Mouse (Mus musculus): ENCODE results near the gene Mov10l1. TPM values are rescaled to one million over a fixed set of nuclear protein-coding genes. Genes with fewer than 3 reads are reported as not detected.

Mov10l1 gene
- not detected for polyA plus RNA-seq (2014; fragmentation: Illumina TruSeq; extraction: RNeasy Lipid Tissue Mini Kit (QIAGEN cat#74804); ENCODE audit: low read depth, low replicate concordance)

DNA sequence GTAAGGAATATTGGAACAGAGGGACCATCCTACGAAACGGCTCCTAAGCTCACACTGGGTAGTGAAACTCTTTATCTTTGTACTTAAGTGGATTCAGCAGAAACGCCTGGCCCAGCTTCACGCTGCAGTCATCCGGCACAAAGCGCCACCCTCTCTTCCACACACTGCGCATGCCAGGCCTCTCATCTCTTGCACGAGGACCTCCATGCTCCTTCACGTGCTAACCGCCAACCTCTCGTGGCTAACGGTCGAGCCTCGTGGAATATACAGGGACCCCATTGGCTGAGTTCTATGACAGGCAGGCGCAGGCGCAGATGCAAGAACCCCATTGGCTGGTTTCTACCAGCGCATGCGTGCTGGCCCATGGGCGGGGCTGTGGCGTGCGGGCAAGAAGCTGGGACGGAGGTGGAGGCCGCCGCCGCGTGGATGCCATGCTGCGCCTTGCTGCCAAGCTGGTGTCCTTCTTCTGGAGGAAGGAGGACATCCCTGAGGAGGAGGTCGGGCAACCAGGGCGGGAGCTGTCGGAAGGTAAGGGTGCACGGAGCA lies at the start of gene Mov10l1:
Gene Mov10l1, plus strand, starts transcription at position 376 of the 546 bp plus-strand sequence.

GRCm38 (mm10) chr15:88954368-88955072 lies 28.2 kb upstream of the Mov10l1 start, which contains the start of gene Ttll8:
Gene Ttll8 (minus strand): TSS chr15:88954418.

GRCm38 (mm10) chr15:88978281-88979137 lies 4.2 kb upstream of the Mov10l1 start, which contains the start of gene Mlc1:
Gene Mlc1 (minus strand): TSS chr15:88979007.

DNA sequence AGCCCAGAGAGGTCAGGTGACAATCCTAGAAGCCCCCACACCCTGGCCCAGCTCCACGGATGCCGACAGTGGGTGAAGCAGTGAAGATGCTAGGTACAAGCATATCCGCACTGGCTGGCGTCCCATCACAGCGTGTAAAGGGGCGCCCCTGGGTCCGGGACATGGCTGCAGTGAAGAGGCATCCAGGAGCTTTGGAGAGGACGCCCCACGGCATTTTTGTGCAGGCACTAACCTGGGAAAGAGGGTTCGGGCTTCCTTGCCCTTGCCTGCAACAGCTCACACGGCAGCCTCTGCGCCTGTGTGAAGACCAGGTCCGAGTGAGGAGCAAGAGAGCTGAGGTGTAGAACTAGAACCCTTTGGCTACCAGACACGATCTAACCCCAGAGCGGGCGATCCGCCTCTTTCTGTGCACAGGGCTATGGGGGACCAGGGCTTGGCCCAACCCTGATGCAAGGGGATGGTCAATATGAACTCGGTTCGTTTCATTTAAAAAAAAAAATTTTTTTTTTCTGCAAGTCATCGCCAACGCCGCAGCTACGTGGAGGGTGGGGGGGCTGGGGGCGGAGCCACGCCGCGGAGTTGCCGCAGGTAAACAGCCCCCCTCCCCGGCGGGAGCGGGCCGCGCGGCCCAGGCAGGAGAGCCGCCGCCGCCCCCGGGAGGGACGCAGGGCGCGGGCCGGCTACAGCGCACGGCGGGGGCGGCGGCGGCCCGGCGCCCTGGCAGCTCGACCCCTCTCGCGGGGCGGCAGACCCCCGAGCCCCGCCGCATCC lies 76.6 kb downstream of the Mov10l1 start, which contains the start of gene Panx2:
Gene Panx2, plus strand, starts transcription at position 574 of the 771 bp plus-strand sequence.

DNA sequence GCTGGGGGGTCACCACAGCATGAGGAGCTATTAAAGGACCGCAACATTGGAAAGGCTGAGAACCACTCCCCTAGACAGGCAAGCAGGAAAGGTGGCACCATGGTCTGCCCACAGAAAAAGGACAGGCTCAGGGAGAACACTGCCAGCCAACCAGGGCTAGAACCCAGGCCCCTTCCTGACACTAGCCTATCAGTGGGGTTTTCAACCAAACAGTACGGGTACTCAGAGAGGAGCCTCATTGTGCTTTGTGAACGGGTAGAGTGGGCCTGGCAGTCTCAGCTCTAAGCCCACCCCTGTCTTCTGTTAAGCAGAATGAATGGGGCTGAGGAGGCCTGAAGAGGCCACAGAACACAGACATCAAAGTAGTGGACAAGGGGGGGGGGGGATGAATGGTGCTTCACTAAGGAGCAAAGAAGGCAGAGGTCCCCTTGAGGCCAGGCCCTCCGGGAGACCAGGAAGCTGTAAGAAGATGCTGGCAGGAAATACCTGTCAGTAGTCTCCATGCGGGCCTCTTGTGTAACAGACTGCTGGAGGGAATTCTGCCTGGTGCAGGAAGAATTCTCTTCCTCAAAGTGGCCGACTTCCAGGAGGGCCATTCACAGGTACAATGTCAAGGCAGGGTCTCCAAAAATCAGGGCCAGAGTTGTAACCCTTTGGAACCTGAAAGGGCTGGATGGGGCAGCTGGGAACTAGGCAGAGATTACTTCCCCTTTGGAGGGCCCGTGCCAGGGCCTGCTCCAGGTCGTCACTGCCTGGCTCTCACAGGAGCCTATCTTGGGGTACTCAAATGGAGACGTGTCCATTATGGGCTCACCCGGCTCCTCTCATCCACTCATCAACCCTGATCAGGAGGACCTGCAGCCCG lies 92.1 kb downstream of the Mov10l1 start, which contains the start of gene Trabd:
Gene Trabd, plus strand, starts transcription at position 512 of the 865 bp plus-strand sequence.

GRCm38 (mm10) chr15:89088607-89089247 lies 106.0 kb downstream of the Mov10l1 start, which contains the start of gene Selenoo:
Gene Selenoo (plus strand): TSS chr15:89089084.

Other genes starting within 250 kb of the Mov10l1 start
- gene Brd1, start 248.7 kb upstream of the Mov10l1 start, polyA plus RNA-seq (2014; fragmentation: Illumina TruSeq; extraction: RNeasy Lipid Tissue Mini Kit (QIAGEN cat#74804); ENCODE audit: low read depth, low replicate concordance), result 6.7 TPM
- gene Zbed4, start 231.2 kb upstream of the Mov10l1 start, polyA plus RNA-seq (2014; fragmentation: Illumina TruSeq; extraction: RNeasy Lipid Tissue Mini Kit (QIAGEN cat#74804); ENCODE audit: low read depth, low replicate concordance), result 4.2 TPM
- 2.8 TPM for gene Alg12, start 163.6 kb upstream of the Mov10l1 start, polyA plus RNA-seq (2014; fragmentation: Illumina TruSeq; extraction: RNeasy Lipid Tissue Mini Kit (QIAGEN cat#74804); ENCODE audit: low read depth, low replicate concordance)
- 13.6 TPM for gene Creld2, start 163.3 kb upstream of the Mov10l1 start, polyA plus RNA-seq (2014; fragmentation: Illumina TruSeq; extraction: RNeasy Lipid Tissue Mini Kit (QIAGEN cat#74804); ENCODE audit: low read depth, low replicate concordance)
- 10.1 TPM for gene Pim3, start 120.7 kb upstream of the Mov10l1 start, polyA plus RNA-seq (2014; fragmentation: Illumina TruSeq; extraction: RNeasy Lipid Tissue Mini Kit (QIAGEN cat#74804); ENCODE audit: low read depth, low replicate concordance)
- gene Ttll8, start 28.5 kb upstream of the Mov10l1 start, polyA plus RNA-seq (2014; fragmentation: Illumina TruSeq; extraction: RNeasy Lipid Tissue Mini Kit (QIAGEN cat#74804); ENCODE audit: low read depth, low replicate concordance), result not detected
- gene Mlc1, start 3.9 kb upstream of the Mov10l1 start, polyA plus RNA-seq (2014; fragmentation: Illumina TruSeq; extraction: RNeasy Lipid Tissue Mini Kit (QIAGEN cat#74804); ENCODE audit: low read depth, low replicate concordance), result not detected
- gene Panx2, start 76.8 kb downstream of the Mov10l1 start, polyA plus RNA-seq (2014; fragmentation: Illumina TruSeq; extraction: RNeasy Lipid Tissue Mini Kit (QIAGEN cat#74804); ENCODE audit: low read depth, low replicate concordance), result not detected
- 6.0 TPM for gene Trabd, start 92.2 kb downstream of the Mov10l1 start, polyA plus RNA-seq (2014; fragmentation: Illumina TruSeq; extraction: RNeasy Lipid Tissue Mini Kit (QIAGEN cat#74804); ENCODE audit: low read depth, low replicate concordance)
- gene Selenoo, start 106.2 kb downstream of the Mov10l1 start, polyA plus RNA-seq (2014; fragmentation: Illumina TruSeq; extraction: RNeasy Lipid Tissue Mini Kit (QIAGEN cat#74804); ENCODE audit: low read depth, low replicate concordance), result 13.7 TPM
- 1.2 TPM for gene Tubgcp6, start 140.2 kb downstream of the Mov10l1 start, polyA plus RNA-seq (2014; fragmentation: Illumina TruSeq; extraction: RNeasy Lipid Tissue Mini Kit (QIAGEN cat#74804); ENCODE audit: low read depth, low replicate concordance)
- gene Hdac10, start 145.8 kb downstream of the Mov10l1 start, polyA plus RNA-seq (2014; fragmentation: Illumina TruSeq; extraction: RNeasy Lipid Tissue Mini Kit (QIAGEN cat#74804); ENCODE audit: low read depth, low replicate concordance), result 0.79 TPM
- 1.1 TPM for gene Mapk12, start 157.8 kb downstream of the Mov10l1 start, polyA plus RNA-seq (2014; fragmentation: Illumina TruSeq; extraction: RNeasy Lipid Tissue Mini Kit (QIAGEN cat#74804); ENCODE audit: low read depth, low replicate concordance)
- gene Mapk11, start 166.7 kb downstream of the Mov10l1 start, polyA plus RNA-seq (2014; fragmentation: Illumina TruSeq; extraction: RNeasy Lipid Tissue Mini Kit (QIAGEN cat#74804); ENCODE audit: low read depth, low replicate concordance), result 0.16 TPM
- 6.3 TPM for gene Plxnb2, start 197.9 kb downstream of the Mov10l1 start, polyA plus RNA-seq (2014; fragmentation: Illumina TruSeq; extraction: RNeasy Lipid Tissue Mini Kit (QIAGEN cat#74804); ENCODE audit: low read depth, low replicate concordance)
- gene Dennd6b, start 213.6 kb downstream of the Mov10l1 start, polyA plus RNA-seq (2014; fragmentation: Illumina TruSeq; extraction: RNeasy Lipid Tissue Mini Kit (QIAGEN cat#74804); ENCODE audit: low read depth, low replicate concordance), result 0.56 TPM
- gene Ppp6r2, start 228.6 kb downstream of the Mov10l1 start, polyA plus RNA-seq (2014; fragmentation: Illumina TruSeq; extraction: RNeasy Lipid Tissue Mini Kit (QIAGEN cat#74804); ENCODE audit: low read depth, low replicate concordance), result 9.0 TPM